Mouse (Mus musculus) heart, embryonic 14.5 days (tissue): ENCODE results near the gene Gm28308. TPM values are rescaled to one million over a fixed set of nuclear protein-coding genes. Genes with fewer than 3 reads are reported as not detected.

Experiments used
- microRNA counts: library from miRNA; unstranded; fragments of <30 nt; microRNA quantifications from one replicate; lab custom pipeline; 2016
- microRNA-seq: library from miRNA; unstranded; fragments of <30 nt; microRNA quantifications from one replicate; pipeline ENCODE4, GENCODE M21; 2016
- polyA plus RNA-seq: library from polyadenylated mRNA; unstranded; fragments of >200 nt; fragmentation: Nextera tagmentation; extraction: Ambion mirVana; gene quantifications from 2 replicates; pipeline ENCODE4 v1.2.1, GENCODE M21; 2014

Gm28308 gene
- polyA plus RNA-seq, 1 experiment from 2014 or later = not detected

MicroRNAs encoded within 50 kb of the gene (microRNA counts, 519-probe panel; counts per million panel counts)
- microRNA mmu-miR-196b (lab: Ali Mortazavi, UCI) = 322 counts per million, percentile 70 among the panel's probes with 10 or more counts

Small RNA genes lying within 50 kb of the gene (microRNA-seq; reads per million reads assigned to microRNA genes)
- gene Mir196b = 134 reads per million, percentile 55 among the genes with 10 or more reads in this experiment

Other genes starting within 250 kb of the Gm28308 start
- 15.2 and 16.0 TPM in 2 replicates for gene Skap2, start 200.8 kb downstream of the Gm28308 start, polyA plus RNA-seq
- gene Hoxa1, start 55.0 kb downstream of the Gm28308 start, polyA plus RNA-seq = 0.75 and 0.82 TPM in 2 replicates
- 0.51 and 0.66 TPM in 2 replicates for gene Hoxa2, start 48.5 kb downstream of the Gm28308 start, polyA plus RNA-seq
- not detected in 2 replicates for gene 5730596B20Rik, start 35.8 kb downstream of the Gm28308 start, polyA plus RNA-seq
- gene Hoxa4, start 21.6 kb downstream of the Gm28308 start, polyA plus RNA-seq = 0.32 and 0.36 TPM in 2 replicates
- 0.31 and 1.3 TPM in 2 replicates for gene Hoxa5, start 8.8 kb downstream of the Gm28308 start, polyA plus RNA-seq
- gene Hoxa6, start 4.6 kb downstream of the Gm28308 start, polyA plus RNA-seq = not detected in 2 replicates
- gene Hoxa3, start within 50 bp of the Gm28308 start, polyA plus RNA-seq = 0.35 and 0.86 TPM in 2 replicates
- gene Hoxa7, start 8.5 kb upstream of the Gm28308 start, polyA plus RNA-seq = 0.12 and 0.28 TPM in 2 replicates
- gene Hoxa9, start 17.8 kb upstream of the Gm28308 start, polyA plus RNA-seq = 0.11 and 0.26 TPM in 2 replicates
- gene Hoxa10, start 27.5 kb upstream of the Gm28308 start, polyA plus RNA-seq = 0.11 and 0.12 TPM in 2 replicates
- gene Hoxa11, start 32.5 kb upstream of the Gm28308 start, polyA plus RNA-seq = not detected in 2 replicates
- gene Hoxa13, start 47.5 kb upstream of the Gm28308 start, polyA plus RNA-seq = not detected in 2 replicates
- gene Evx1, start 100.2 kb upstream of the Gm28308 start, polyA plus RNA-seq = not detected in 2 replicates